Mouse (Mus musculus): ENCODE data around the gene Thap11. TPM values are rescaled to one million over a fixed set of nuclear protein-coding genes. Genes with fewer than 3 reads are reported as not detected.

Thap11 gene
- polyA plus RNA-seq, 1 experiment from 2014 or later: 19.6 TPM

- no peak for DNase-seq
- peak overlapping the region; percentile 98 for H3K9ac ChIP-seq (replicated peaks)
- H3K4me1 ChIP-seq (ENCODE audit: insufficient read depth): peaks cover 13% of the 10 kb centered on the region
- no peak for TF ChIP-seq CTCF (IDR thresholded peaks at IDR 0.05; ENCODE audit: low read depth)
- TF ChIP-seq EP300 (IDR thresholded peaks at IDR 0.05; ENCODE audit: low read depth): peak; percentile 83
- H3K9me3 ChIP-seq (ENCODE audit: low read length): no peaks in the 10 kb centered on the region
- WGBS (ENCODE audit: insufficient replicate concordance): 15% methylated on average over 16 of the region's 16 CpGs
- ATAC-seq: peak; percentile 52
- peak overlapping the region; percentile 93 for H3K4me3 ChIP-seq (ENCODE audit: low read depth, low read length)
- no peaks in the 10 kb centered on the region for H3K36me3 ChIP-seq (replicated peaks; ENCODE audit: insufficient read depth, low read length)
- peak overlapping the region; percentile 72 for H3K4me2 ChIP-seq (ENCODE audit: low read depth, low read length)
- peak overlapping the region; percentile 97 for H3K27ac ChIP-seq (ENCODE audit: low read depth)
- H3K27me3 ChIP-seq (ENCODE audit: insufficient read depth, low read length): no peaks in the 10 kb centered on the region
These were observed 46.1 kb downstream of the Thap11 start for GRCm38 (mm10) chr8:105900941-105901616.

Other genes starting within 250 kb of the Thap11 start
- 6.2 and 6.8 TPM in 2 replicates for gene Ripor1, start 249.9 kb upstream of the Thap11 start, polyA plus RNA-seq (2015; fragmentation: Nextera tagmentation; extraction: Ambion mirVana)
- gene Ctcf, start 218.6 kb upstream of the Thap11 start, polyA plus RNA-seq (2015; fragmentation: Nextera tagmentation; extraction: Ambion mirVana): 41.1 and 42.2 TPM in 2 replicates
- gene Agrp, start 217.7 kb upstream of the Thap11 start, polyA plus RNA-seq (2015; fragmentation: Nextera tagmentation; extraction: Ambion mirVana): 0.17 TPM in 1 of 2 replicates, not detected in the other
- gene Carmil2, start 168.9 kb upstream of the Thap11 start, polyA plus RNA-seq (2015; fragmentation: Nextera tagmentation; extraction: Ambion mirVana): 0.73 and 0.88 TPM in 2 replicates
- 20.6 and 22.4 TPM in 2 replicates for gene Acd, start 154.0 kb upstream of the Thap11 start, polyA plus RNA-seq (2015; fragmentation: Nextera tagmentation; extraction: Ambion mirVana)
- 5.0 and 6.6 TPM in 2 replicates for gene Pard6a, start 154.0 kb upstream of the Thap11 start, polyA plus RNA-seq (2015; fragmentation: Nextera tagmentation; extraction: Ambion mirVana)
- gene 4933405L10Rik, start 147.5 kb upstream of the Thap11 start, polyA plus RNA-seq (2015; fragmentation: Nextera tagmentation; extraction: Ambion mirVana): not detected in 2 replicates
- gene Enkd1, start 146.9 kb upstream of the Thap11 start, polyA plus RNA-seq (2015; fragmentation: Nextera tagmentation; extraction: Ambion mirVana): 2.9 and 3.3 TPM in 2 replicates
- gene Gfod2, start 96.5 kb upstream of the Thap11 start, polyA plus RNA-seq (2015; fragmentation: Nextera tagmentation; extraction: Ambion mirVana): 2.4 and 2.9 TPM in 2 replicates
- gene Ranbp10, start 27.8 kb upstream of the Thap11 start, polyA plus RNA-seq (2015; fragmentation: Nextera tagmentation; extraction: Ambion mirVana): 18.9 and 20.9 TPM in 2 replicates
- not detected in 2 replicates for gene Tsnaxip1, start 27.4 kb upstream of the Thap11 start, polyA plus RNA-seq (2015; fragmentation: Nextera tagmentation; extraction: Ambion mirVana)
- gene Cenpt, start 1.9 kb upstream of the Thap11 start, polyA plus RNA-seq (2015; fragmentation: Nextera tagmentation; extraction: Ambion mirVana): 8.9 and 9.0 TPM in 2 replicates
- 67.6 and 71.9 TPM in 2 replicates for gene Nutf2, start 5.4 kb downstream of the Thap11 start, polyA plus RNA-seq (2015; fragmentation: Nextera tagmentation; extraction: Ambion mirVana)
- gene Edc4, start 25.7 kb downstream of the Thap11 start, polyA plus RNA-seq (2015; fragmentation: Nextera tagmentation; extraction: Ambion mirVana): 5.8 and 7.2 TPM in 2 replicates
- not detected in 2 replicates for gene Nrn1l, start 38.4 kb downstream of the Thap11 start, polyA plus RNA-seq (2015; fragmentation: Nextera tagmentation; extraction: Ambion mirVana)
- gene Pskh1, start 45.3 kb downstream of the Thap11 start, polyA plus RNA-seq (2015; fragmentation: Nextera tagmentation; extraction: Ambion mirVana): 11.5 and 11.8 TPM in 2 replicates
- gene Ctrl, start 78.7 kb downstream of the Thap11 start, polyA plus RNA-seq (2015; fragmentation: Nextera tagmentation; extraction: Ambion mirVana): 0.16 and 0.31 TPM in 2 replicates
- 57.1 and 62.0 TPM in 2 replicates for gene Psmb10, start 83.3 kb downstream of the Thap11 start, polyA plus RNA-seq (2015; fragmentation: Nextera tagmentation; extraction: Ambion mirVana)
- 322 and 346 TPM in 2 replicates for gene Lcat, start 88.2 kb downstream of the Thap11 start, polyA plus RNA-seq (2015; fragmentation: Nextera tagmentation; extraction: Ambion mirVana)
- gene Slc12a4, start 111.0 kb downstream of the Thap11 start, polyA plus RNA-seq (2015; fragmentation: Nextera tagmentation; extraction: Ambion mirVana): 5.1 and 5.2 TPM in 2 replicates
- gene Dpep3, start 124.3 kb downstream of the Thap11 start, polyA plus RNA-seq (2015; fragmentation: Nextera tagmentation; extraction: Ambion mirVana): not detected in 2 replicates
- 8.2 and 9.5 TPM in 2 replicates for gene Dus2, start 136.2 kb downstream of the Thap11 start, polyA plus RNA-seq (2015; fragmentation: Nextera tagmentation; extraction: Ambion mirVana)
- not detected in 2 replicates for gene Dpep2nb, start 150.8 kb downstream of the Thap11 start, polyA plus RNA-seq (2015; fragmentation: Nextera tagmentation; extraction: Ambion mirVana)
- 13.0 and 14.7 TPM in 2 replicates for gene Ddx28, start 156.8 kb downstream of the Thap11 start, polyA plus RNA-seq (2015; fragmentation: Nextera tagmentation; extraction: Ambion mirVana)
- gene Nfatc3, start 203.7 kb downstream of the Thap11 start, polyA plus RNA-seq (2015; fragmentation: Nextera tagmentation; extraction: Ambion mirVana): 2.3 TPM in 2 replicates

Data from liver, postnatal 0 days (tissue).